17 mouse cellular contexts compared by ENCODE assay signal in genomic region chr13:4955384-4955783, GRCm38 (mm10).
DNase-seq lines count a peak whose midpoint lies in the region.
"Had no signal": no experiment of that assay in that cellular context is flagged by ENCODE, and none has a peak within 500 bp of the region (broad histone marks: within the 10 kb centered on the region; RNA-seq: fewer than 3 reads in every experiment).

No protein-coding gene starts in this region.

- H3K9me3 ChIP-seq in heart, embryonic 10.5 days = no peaks in the 10 kb centered on the region
- H3K9me3 ChIP-seq: G1E had no signal

- H3K27ac ChIP-seq in heart, embryonic 10.5 days = no peak overlapping the region

- intact Hi-C loops in heart, postnatal 36 days (cut with DNase I) = no loop called here

- 74% methylated on average over 3 of the region's 3 CpGs for WGBS in heart, embryonic 10.5 days

- no peaks in the 10 kb centered on the region for H3K36me3 ChIP-seq in heart, embryonic 10.5 days
- H3K36me3 ChIP-seq: G1E had no signal

- no peaks in the 10 kb centered on the region for H3K4me1 ChIP-seq in heart, embryonic 10.5 days

- H3K27me3 ChIP-seq in heart, embryonic 10.5 days (ENCODE audit: insufficient read depth, poor library complexity, severe bottlenecking) = no peaks in the 10 kb centered on the region
- H3K27me3 ChIP-seq: CH12.LX, Patski had no signal

- H3K4me3 ChIP-seq in heart, embryonic 10.5 days = no peak overlapping the region

- peak; percentile 80 for DNase-seq in heart, adult 11 months
- DNase-seq in heart, postnatal 36 days = no peak
- DNase-seq in heart, embryonic 10.5 days (ENCODE audit: low spot score) = peak; percentile 74
- DNase-seq in heart, adult 8-10 months (ENCODE audit: low spot score) = no peak
- DNase-seq: adrenal gland, adult 2 months; adrenal gland, adult 8-10 months; adrenal gland, postnatal 10 days; adrenal gland, postnatal 14 days; adrenal gland, postnatal 25 days; adrenal gland, postnatal 36 days; B cell, adult 2 months; cerebellum, adult 11 months; cerebellum, adult 11-12 months; cerebellum, adult 18-20 months had no signal

Comparison
In these comparisons a context has a peak if more than half of its experiments do, and no peak if none do; other contexts are left out.
1. DNase-seq: peak in heart, adult 11 months (single experiment) and heart, embryonic 10.5 days (single experiment); none in heart, postnatal 36 days (0 of 2) and heart, adult 8-10 months (single experiment).